Comparison of ENCODE assay signal across 26 mouse cellular contexts in the genomic region with DNA sequence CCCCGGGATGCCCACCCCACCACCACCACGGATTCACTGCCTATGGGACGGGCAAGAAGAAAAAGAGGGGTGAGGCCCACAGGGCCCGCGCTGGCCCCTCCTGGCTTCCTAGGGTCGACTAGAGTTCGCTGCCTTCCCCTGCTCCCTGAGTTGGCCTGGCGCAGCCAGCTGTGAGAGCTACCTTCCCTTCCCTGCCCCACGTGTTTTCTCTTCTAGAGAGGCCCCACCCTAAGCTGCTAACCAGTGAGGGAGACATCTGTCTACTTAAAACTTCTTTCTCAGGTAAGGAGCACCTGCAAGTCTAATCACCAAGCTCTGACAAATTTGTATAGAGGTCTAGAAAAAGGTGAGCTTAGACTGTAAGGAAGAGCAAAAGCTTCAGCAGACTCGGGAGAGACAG.
"Had no signal": no experiment of that assay in that cellular context is flagged by ENCODE, and none has a peak within 500 bp of the region (broad histone marks: within the 10 kb centered on the region; RNA-seq: fewer than 3 reads in every experiment).

No protein-coding gene starts in this region.

- H3K9me3 ChIP-seq: heart, embryonic 13.5 days; heart, embryonic 15.5 days; hindbrain, embryonic 13.5 days; hindbrain, embryonic 15.5 days; kidney, embryonic 15.5 days; limb, embryonic 12.5 days had no signal

- H3K36me3 ChIP-seq: heart, embryonic 13.5 days; heart, embryonic 15.5 days; hindbrain, embryonic 13.5 days; hindbrain, embryonic 15.5 days; kidney, embryonic 15.5 days; limb, embryonic 12.5 days; liver, embryonic 12.5 days had no signal

- H3K9ac ChIP-seq: heart, embryonic 13.5 days; heart, embryonic 15.5 days; hindbrain, embryonic 13.5 days; hindbrain, embryonic 15.5 days; kidney, embryonic 15.5 days; limb, embryonic 12.5 days; liver, embryonic 12.5 days; liver, embryonic 14.5 days had no signal

- H3K27me3 ChIP-seq: heart, embryonic 13.5 days; heart, embryonic 15.5 days; hindbrain, embryonic 13.5 days; hindbrain, embryonic 15.5 days; kidney, embryonic 15.5 days; limb, embryonic 12.5 days; liver, embryonic 12.5 days had no signal

- H3K27ac ChIP-seq: heart, adult 2 months; heart, embryonic 13.5 days; heart, embryonic 15.5 days; hindbrain, embryonic 13.5 days; hindbrain, embryonic 15.5 days; hindbrain, postnatal 0 days; kidney, embryonic 15.5 days; kidney, postnatal 0 days; limb, embryonic 12.5 days; liver, embryonic 12.5 days; liver, embryonic 14.5 days had no signal

- ATAC-seq: hindbrain, postnatal 0 days; intestine, embryonic 16.5 days; liver, embryonic 12.5 days had no signal

- H3K4me2 ChIP-seq: heart, embryonic 11.5 days; heart, embryonic 13.5 days; heart, embryonic 15.5 days; hindbrain, embryonic 13.5 days; hindbrain, embryonic 15.5 days; kidney, embryonic 15.5 days; limb, embryonic 12.5 days; liver, embryonic 12.5 days had no signal

- DNase-seq: gastrocnemius, postnatal 14 days; gastrocnemius, postnatal 36 days; heart, adult 11 months; heart, adult 2 months; heart, postnatal 14 days; heart, postnatal 36 days; kidney, adult 11 months; kidney, adult 2 months; kidney, adult 9 months; kidney, postnatal 14 days; kidney, postnatal 36 days; layer of hippocampus, adult 9-11 months; layer of hippocampus, postnatal 36 days; left cerebral cortex, postnatal 4 days had no signal

- H3K4me3 ChIP-seq: heart, adult 2 months; heart, embryonic 13.5 days; heart, embryonic 15.5 days; hindbrain, embryonic 13.5 days; hindbrain, embryonic 15.5 days; kidney, embryonic 15.5 days; limb, embryonic 12.5 days; liver, embryonic 12.5 days had no signal

- H3K4me1 ChIP-seq: heart, embryonic 13.5 days; heart, embryonic 15.5 days; hindbrain, embryonic 13.5 days; hindbrain, embryonic 15.5 days; kidney, embryonic 15.5 days; limb, embryonic 12.5 days; liver, embryonic 12.5 days had no signal
